Mouse (Mus musculus) liver, adult 2 months (tissue): ENCODE results near the gene Pdcd2.

Experiments
- CTCF ChIP-seq: fragments of 200-500 bp; IDR thresholded peaks from 2 replicates; pipeline ENCODE4 v1.5.1; 2011; ENCODE audit warnings: low read depth, low read length, control low read depth
- POLR2A ChIP-seq: fragments of 200-500 bp; IDR thresholded peaks from 2 replicates; pipeline ENCODE4 v1.6.1; 2011; ENCODE audit warnings: low read length, control low read depth; ENCODE audit not compliant: insufficient read depth; ENCODE audit errors: extremely low read depth

DNA sequence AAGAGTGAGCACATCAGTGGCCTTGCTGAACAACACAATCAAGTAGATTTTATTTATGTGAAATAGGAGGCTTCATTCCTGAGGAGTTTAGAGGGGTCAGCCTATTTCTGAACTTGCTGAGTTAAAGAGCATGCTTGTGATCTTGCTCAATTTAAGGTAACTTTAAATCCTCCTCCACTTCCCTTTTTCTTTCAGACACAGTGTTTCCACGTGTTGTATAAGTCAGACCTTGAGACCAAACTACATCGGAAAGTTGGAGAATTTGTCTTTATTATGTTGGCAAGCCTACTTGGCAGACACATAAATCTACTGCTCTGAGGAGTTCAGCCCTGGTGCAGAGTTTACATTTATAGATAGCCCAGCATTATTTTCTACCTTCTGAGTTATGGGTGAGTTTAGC lies 1.8 kb upstream of the Pdcd2 start:
- TF ChIP-seq CTCF (no peak), POLR2A (no peak)
